Mouse (Mus musculus): ENCODE results near the gene Mesp2.

Mesp2 gene

DNA sequence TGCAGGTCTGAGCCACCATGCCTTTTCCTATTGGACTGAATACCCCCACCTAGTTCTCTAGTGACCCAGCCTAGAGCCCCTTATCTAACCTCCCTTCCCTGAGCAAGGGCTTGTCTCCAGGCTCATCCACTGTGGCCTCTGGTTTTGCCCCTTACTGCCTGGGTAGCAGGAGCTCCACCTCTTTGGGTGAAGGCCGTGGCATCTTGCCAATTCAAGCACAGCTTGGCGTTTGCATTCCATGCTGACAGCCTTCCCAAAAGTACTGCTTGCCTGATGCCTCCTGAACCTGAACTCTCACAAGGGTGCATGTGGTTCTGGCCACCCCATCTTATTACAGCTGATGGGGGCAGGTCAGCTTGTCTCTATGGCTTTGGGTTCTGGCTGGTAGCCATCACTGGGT is 6.6 kb upstream of the Mesp2 start:
- peak; percentile 47 for DNase-seq (ENCODE audit: low spot score)

DNA sequence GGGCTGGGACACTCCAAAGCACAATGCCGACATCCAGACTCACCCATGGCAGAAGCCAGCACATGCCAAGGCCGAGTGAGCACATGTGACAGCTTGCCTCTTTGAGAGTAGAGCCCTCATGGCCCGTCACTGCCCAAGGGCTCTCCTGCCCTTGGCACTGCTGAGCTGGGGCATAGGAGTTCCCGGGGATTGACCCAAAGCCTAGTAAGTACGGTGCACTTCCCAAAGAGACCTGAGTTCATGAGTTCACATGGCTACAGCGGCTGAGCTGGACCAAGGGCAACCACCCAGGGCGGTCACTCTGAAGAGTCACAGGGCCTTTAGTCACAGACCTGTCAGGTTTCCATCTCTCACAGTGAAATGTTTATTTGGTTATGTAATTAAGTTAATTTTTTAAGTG is 2.0 kb upstream of the Mesp2 start:
- no peak for DNase-seq (ENCODE audit: low spot score)

GRCm38 (mm10) chr7:79813409-79813808 is 2.9 kb downstream of the Mesp2 start:
- no peak for DNase-seq (ENCODE audit: low spot score)

DNA sequence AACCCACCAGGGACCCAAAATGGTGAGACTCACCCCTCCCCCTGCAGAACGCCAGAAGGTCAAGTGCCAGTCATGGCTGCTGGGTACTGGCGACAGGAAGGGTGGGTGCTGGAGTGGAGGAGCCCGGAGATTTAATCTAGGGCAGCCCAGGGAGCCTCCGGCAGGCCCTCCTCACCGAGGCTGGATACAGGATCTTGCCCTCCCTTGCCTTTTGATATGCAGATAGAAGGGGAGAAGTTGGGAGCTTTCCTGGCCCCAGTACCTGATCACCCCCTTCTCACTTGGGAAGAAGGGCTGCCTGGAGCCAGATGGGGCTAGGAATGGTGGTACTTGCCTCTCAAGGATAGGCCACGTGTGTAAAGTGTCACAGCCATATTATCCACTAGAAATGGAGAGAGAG is 7.8 kb downstream of the Mesp2 start:
- no peak for DNase-seq (ENCODE audit: low spot score)

DNA sequence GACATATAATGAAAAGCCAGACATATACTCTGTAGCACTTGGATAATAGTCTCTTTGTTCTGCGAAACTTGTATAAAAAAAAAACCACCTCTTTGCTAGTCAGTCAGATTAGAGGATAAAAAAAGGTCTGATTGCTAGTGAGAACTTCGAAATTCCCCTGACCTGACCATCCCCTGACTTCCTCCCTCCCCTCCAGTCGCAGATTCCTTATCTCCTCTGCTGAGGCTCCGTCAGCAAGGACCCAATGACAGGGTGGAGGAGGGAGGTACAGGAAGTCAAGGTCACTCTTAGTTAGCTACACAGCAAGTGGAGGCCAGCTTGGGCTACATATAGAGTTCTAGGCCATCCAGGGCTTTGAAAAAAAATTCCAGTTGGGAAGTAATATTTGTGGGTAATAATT is 9.0 kb downstream of the Mesp2 start:
- no peak for DNase-seq (ENCODE audit: low spot score)

DNA sequence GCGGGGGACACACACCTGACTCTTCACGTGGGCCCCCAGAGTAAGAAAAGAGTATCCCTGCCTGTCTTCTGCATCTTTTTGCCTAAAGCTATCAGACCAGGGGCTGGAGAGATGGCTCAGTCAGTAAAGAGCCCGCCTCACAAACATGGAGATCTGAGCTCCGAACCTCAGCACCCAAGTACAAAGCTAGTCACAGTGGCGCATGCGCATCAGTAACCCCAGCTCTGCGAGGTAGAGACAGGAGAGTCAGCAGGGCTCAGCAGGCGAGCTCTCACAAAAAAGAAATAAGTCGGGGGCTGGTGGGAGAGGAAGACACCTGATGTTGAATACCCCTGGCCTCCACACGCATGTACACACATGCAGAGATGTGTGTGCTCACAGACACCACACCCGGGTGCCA is 9.5 kb downstream of the Mesp2 start:
- DNase-seq (ENCODE audit: low spot score) = no peak

GRCm38 (mm10) chr7:79822092-79822695 is 11.7 kb downstream of the Mesp2 start:
- no peak for DNase-seq (ENCODE audit: low spot score)

DNA sequence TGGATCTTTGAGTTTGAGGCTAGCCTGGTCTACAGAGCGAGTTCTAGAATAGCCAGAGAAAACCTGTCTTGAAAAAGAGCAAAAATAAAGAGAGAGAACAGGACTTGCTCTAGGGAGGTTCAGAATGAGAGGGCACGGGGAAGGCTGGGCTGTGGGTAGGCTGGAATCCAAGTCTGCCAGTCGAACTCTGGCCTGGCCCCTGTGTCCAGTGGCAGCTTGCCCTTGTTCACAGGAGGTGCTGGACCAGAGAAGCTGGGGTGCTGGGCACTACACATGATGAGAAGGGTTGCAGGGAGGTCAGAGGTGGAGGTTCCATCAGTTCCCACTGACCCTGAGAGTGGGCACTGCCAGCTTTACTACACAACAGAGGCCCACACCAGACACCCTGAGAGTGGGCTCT is 17.8 kb downstream of the Mesp2 start:
- DNase-seq (ENCODE audit: low spot score) = no peak

- no peak for DNase-seq (ENCODE audit: low spot score)
Measured at GRCm38 (mm10) chr7:79831145-79831544, 20.6 kb downstream of the Mesp2 start.

DNA sequence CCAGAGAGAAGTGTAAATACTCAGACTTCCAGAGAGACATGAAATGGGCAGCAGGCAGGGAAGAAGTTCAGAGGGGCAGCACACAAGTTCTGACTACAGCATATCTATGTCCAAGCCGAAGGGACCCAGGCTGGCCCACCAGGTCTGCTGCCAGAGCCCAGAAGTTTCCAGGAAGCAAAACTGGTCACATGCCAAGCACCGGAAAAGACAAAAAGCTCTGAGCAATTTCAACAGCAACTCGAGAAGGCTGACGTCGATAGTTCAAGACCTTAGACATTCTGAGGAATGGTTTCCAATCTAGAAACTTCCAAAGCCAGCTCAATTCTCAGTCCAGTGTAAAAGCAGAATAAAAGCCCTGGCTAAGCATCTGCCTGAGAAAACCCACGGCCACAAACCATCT is 21.1 kb downstream of the Mesp2 start:
- DNase-seq (ENCODE audit: low spot score) = no peak

DNA sequence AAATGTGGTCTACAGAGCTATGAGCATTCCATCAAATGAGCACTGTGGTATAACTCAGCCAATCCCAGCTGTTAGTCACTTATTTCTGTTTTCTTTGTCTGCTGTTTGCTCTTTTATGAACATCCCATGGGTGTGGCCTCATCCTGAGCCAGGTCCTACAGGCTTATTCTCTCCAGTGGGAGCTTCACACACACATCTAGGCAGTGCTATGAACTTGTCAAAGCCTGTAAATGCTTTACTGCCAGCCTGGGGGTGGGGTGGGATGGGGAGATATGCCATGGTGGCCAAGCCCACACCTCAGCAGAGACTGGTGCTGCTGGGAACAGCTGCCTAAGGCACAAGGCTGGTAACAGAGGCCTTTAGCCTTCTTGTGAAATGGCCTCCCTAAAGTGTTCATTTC is 22.5 kb downstream of the Mesp2 start:
- DNase-seq (ENCODE audit: low spot score) = no peak

DNA sequence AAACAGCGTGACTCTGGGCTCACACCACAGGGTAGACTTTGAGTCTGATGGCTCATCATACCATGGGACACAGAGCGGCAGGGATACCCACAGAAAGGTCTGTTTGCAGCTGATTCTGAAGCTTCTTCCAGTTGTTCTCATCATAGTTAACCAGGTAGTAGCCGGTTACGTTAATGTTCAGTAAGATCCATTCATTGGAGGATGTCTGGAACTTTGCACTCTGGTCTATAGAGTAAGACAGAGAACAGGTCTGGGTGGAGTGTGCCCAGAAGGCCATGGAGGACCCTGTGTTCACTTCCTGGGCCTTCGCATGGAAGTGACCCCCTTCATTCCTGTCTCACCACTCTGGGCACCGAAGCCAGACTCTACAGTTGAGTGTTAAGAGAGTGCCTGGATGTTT is 24.7 kb downstream of the Mesp2 start:
- DNase-seq (ENCODE audit: low spot score) = no peak

GRCm38 (mm10) chr7:79837247-79837646 is 26.7 kb downstream of the Mesp2 start:
- no peak for DNase-seq (ENCODE audit: low spot score)

DNA sequence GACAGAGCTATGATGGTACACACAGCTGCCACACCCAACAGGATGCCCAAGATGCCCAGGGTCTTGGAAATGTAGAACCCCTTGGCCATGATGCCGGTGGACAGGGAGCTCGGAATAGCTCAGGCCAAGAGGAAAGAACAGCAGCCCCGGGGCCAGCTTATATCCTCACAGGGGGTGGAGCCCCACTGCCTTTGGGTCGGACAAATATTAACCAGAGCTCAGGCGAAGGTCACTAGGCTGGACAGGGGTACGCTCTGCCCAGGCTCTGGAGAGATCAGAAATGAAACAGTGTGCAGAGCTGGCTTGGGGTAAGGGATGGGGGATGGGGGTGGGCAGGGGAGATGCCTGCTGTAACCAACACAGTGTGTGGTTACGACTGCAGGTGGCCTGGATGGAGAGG is 31.6 kb downstream of the Mesp2 start:
- no peak for DNase-seq (ENCODE audit: low spot score)

- DNase-seq (ENCODE audit: low spot score) = no peak
Measured at GRCm38 (mm10) chr7:79844090-79844802, 33.7 kb downstream of the Mesp2 start.

- no peak for DNase-seq (ENCODE audit: low spot score)
Measured at GRCm38 (mm10) chr7:79846342-79846741, 35.8 kb downstream of the Mesp2 start.

- peak; percentile 55 for DNase-seq (ENCODE audit: low spot score)
Measured at GRCm38 (mm10) chr7:79847456-79848451, 37.2 kb downstream of the Mesp2 start.

- DNase-seq (ENCODE audit: low spot score) = no peak
Measured at GRCm38 (mm10) chr7:79856305-79856704, 45.8 kb downstream of the Mesp2 start.

DNA sequence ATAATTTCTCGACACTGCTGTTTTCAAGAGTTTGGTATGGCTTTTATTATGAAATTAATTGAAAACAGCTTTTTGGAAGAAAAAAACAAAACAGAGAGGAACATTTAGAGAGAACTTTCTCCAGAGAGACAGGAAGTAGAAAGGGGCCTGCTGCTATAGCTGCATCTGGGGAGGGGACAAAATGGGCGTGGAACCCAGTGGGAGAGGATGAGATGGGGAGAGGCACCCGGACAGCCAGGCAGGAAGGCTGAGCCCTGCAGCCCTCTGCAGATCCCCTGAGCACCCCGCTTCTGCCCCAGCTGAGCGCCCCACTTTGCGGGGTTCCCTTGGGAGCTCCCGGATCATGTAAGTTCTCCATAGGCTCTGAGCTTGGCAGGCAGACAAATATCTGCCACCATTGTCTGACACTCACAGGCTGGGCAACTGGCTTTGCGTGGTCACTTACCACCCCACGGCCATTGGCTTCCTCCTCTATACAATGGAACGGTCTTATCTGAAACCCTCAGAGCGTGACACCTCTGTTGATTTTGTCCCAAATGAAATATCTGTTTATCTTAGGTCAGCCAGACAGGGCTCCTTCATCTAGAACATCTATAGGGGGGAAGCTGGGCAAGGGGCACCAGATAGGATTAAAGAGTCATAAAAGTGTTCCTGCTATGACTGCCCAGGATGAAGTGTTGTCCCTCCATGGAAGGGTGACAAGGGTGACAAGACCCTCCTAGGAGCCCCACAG is 47.8 kb downstream of the Mesp2 start:
- DNase-seq (ENCODE audit: low spot score) = no peak

GRCm38 (mm10) chr7:79858956-79859630 is 48.6 kb downstream of the Mesp2 start:
- no peak for DNase-seq (ENCODE audit: low spot score)

DNA sequence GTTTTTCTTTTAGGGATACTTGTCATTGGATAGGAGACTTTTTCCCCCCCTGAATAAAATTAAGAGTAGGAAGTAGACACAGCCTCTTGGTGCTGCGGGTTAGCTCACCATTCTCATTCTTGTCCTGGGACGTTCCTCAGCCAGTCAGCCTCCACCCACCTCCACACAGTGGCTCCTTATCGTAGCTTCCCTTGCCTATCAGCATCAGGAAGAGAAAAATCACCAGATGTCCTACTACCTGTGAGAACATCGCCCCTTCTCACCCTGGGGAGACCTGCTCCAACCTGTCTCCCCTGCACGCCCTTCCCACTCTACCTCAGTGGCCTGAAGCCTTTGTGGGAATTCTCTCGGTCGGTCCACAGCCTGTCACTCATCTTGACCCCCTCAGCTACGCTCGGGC is 50.3 kb downstream of the Mesp2 start, which contains the start of gene Anpep:
Gene Anpep (minus strand): TSS at position 249 of the 400 bp plus-strand sequence.
- no peak for DNase-seq (ENCODE audit: low spot score)

All from ovary, postnatal 36 days (tissue).